Mouse (Mus musculus) neural tube, embryonic 14.5 days (tissue): ENCODE measurements around the gene Tgfa. TPM values are rescaled to one million over a fixed set of nuclear protein-coding genes. Genes with fewer than 3 reads are reported as not detected.

Experiments used
- ATAC-seq: fragments of 200-750 bp; cut with Nextera tagmentation; 2 replicates; pipeline ENCODE4 v1.8.0; 2017; ENCODE audit warnings: low read depth, mild to moderate bottlenecking, moderate TSS enrichment, moderate library complexity
- H3K27ac ChIP-seq: fragments of 300-500 bp; sonication (generic); 2 replicates; pipeline ENCODE4 v1.5.1; 2014; ENCODE audit warnings: low read depth, mild to moderate bottlenecking, control low read depth, low read length, moderate library complexity, mixed read lengths
- H3K27me3 ChIP-seq: fragments of 300-500 bp; sonication (generic); 2 replicates; pipeline ENCODE4 v1.6.1; 2014; ENCODE audit warnings: low read length; ENCODE audit not compliant: control insufficient read depth, insufficient read depth
- H3K36me3 ChIP-seq: fragments of 300-500 bp; sonication (generic); 2 replicates; pipeline ENCODE4 v1.6.1; 2014; ENCODE audit warnings: low read length, mixed read lengths; ENCODE audit not compliant: control insufficient read depth, insufficient read depth
- H3K4me1 ChIP-seq: fragments of 300-500 bp; sonication (generic); 2 replicates; pipeline ENCODE4 v1.6.1; 2014; ENCODE audit warnings: low read length; ENCODE audit not compliant: control insufficient read depth, insufficient read depth
- H3K4me2 ChIP-seq: fragments of 300-500 bp; sonication (generic); 2 replicates; pipeline ENCODE4 v1.6.1; 2014; ENCODE audit warnings: mild to moderate bottlenecking, low read depth, low read length, control low read depth
- H3K4me3 ChIP-seq: fragments of 300-500 bp; sonication (generic); 2 replicates; pipeline ENCODE4 v1.5.1; 2014; ENCODE audit warnings: low read depth, low read length, control low read depth, mixed read lengths
- H3K9ac ChIP-seq: fragments of 300-500 bp; sonication (generic); replicated peaks from 2 replicates; pipeline ENCODE4 v1.6.1; 2014; ENCODE audit warnings: low read depth, mild to moderate bottlenecking, control low read depth, low read length, mixed read lengths
- H3K9me3 ChIP-seq: fragments of 300-500 bp; sonication (generic); 2 replicates; pipeline ENCODE4 v1.6.1; 2016; ENCODE audit warnings: low read length; ENCODE audit not compliant: control insufficient read depth
- WGBS: fragments of 180-500 bp; shearing (Covaris S2); extraction: QIAGEN DNeasy Blood & Tissue Kit; methylation state at CpG from one replicate; pipeline ENCODE4 v1.1.7; 2014; 5-methylcytosine and 5-hydroxymethylcytosine counted together
- polyA plus RNA-seq: library from polyadenylated mRNA; unstranded; fragments of >200 nt; fragmentation: Nextera tagmentation; extraction: Ambion mirVana; gene quantifications from 2 replicates; pipeline ENCODE4 v1.2.1, GENCODE M21; 2014

Gene Tgfa
- polyA plus RNA-seq, 1 experiment from 2014 or later: 24.3 TPM

DNA sequence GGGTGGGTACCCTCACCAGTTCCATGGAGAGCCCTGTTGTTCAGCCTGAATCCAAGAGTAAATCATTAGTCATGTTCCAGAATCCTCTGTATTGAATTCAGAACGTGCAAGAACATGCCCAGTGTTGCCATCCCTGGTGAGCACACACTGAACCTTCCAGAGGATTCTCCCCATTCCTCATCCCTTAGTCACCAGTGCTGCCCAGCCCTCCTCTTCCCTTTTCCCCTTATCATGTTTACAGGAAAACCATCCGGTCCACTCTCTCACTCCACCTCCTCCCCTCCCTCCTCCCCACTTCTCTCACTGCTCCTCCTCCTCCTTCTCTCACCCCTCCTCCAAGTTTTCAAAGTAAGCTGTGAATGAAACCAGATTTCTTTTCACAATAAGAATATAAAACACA is 14.4 kb upstream of the Tgfa start:
- no peaks in the 10 kb centered on the region for H3K4me1 ChIP-seq

GRCm38 (mm10) chr6:86182016-86182415 is 13.0 kb upstream of the Tgfa start:
- Histone ChIP-seq H3K4me3 (no peak overlapping the region), H3K36me3 (no peaks in the 10 kb centered on the region), H3K9ac (no peak overlapping the region), H3K4me1 (no peaks in the 10 kb centered on the region), H3K9me3 (no peaks in the 10 kb centered on the region), H3K27ac (no peak overlapping the region), H3K4me2 (no peak overlapping the region), H3K27me3 (no peaks in the 10 kb centered on the region)
- ATAC-seq: no peak
- WGBS: 65% methylated on average over 9 of the region's 9 CpGs

More for the DNA sequence above, 14.4 kb upstream of the Tgfa start:
- H3K4me3 ChIP-seq: no peak overlapping the region
- H3K9me3 ChIP-seq: no peaks in the 10 kb centered on the region
- H3K4me2 ChIP-seq: no peak overlapping the region
- WGBS: 62% methylated on average over 2 of the region's 2 CpGs
- H3K9ac ChIP-seq: no peak overlapping the region
- ATAC-seq: no peak
- no peaks in the 10 kb centered on the region for H3K36me3 ChIP-seq
- H3K27ac ChIP-seq: no peak overlapping the region
- H3K27me3 ChIP-seq: no peaks in the 10 kb centered on the region

DNA sequence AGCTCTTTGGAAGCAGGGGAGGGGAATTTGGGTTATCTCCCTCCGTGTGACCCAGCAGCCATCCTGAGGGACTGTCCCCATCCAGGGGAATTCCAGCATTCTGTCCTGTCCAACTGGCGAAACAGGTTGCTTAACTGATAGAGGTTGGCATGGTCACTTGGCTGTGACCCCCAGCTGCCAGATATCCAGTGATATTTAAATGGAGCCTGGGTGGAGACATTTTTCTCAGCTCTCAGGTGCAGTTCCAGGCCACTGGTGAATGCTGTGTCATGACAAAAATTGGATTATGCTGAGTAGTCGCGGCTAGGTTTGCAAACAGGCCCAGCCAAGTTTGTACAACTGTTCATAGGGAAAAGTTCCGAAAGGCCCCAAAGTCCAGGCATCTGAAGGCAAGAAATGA is 12.4 kb upstream of the Tgfa start:
- ATAC-seq: no peak
- Histone ChIP-seq H3K27ac (no peak overlapping the region), H3K4me2 (no peak overlapping the region), H3K27me3 (no peaks in the 10 kb centered on the region), H3K36me3 (no peaks in the 10 kb centered on the region), H3K4me1 (no peaks in the 10 kb centered on the region), H3K9ac (no peak overlapping the region), H3K4me3 (no peak overlapping the region), H3K9me3 (no peaks in the 10 kb centered on the region)
- 92% methylated on average over 5 of the region's 5 CpGs for WGBS

GRCm38 (mm10) chr6:86186106-86186955 is 8.7 kb upstream of the Tgfa start:
- Histone ChIP-seq H3K4me2 (no peak overlapping the region), H3K4me1 (no peaks in the 10 kb centered on the region), H3K9me3 (no peaks in the 10 kb centered on the region), H3K27ac (no peak overlapping the region), H3K36me3 (no peaks in the 10 kb centered on the region), H3K4me3 (no peak overlapping the region), H3K9ac (no peak overlapping the region), H3K27me3 (no peaks in the 10 kb centered on the region)
- ATAC-seq: no peak
- WGBS: 55% methylated on average over 14 of the region's 14 CpGs

- Histone ChIP-seq H3K27ac (no peak overlapping the region), H3K36me3 (no peaks in the 10 kb centered on the region), H3K27me3 (0 out of 2 replicates have a peak, but pooled peaks cover 3% of the 10 kb centered on the region), H3K9ac (no peak overlapping the region), H3K4me2 (no peak overlapping the region), H3K4me1 (no peaks in the 10 kb centered on the region), H3K4me3 (no peak overlapping the region), H3K9me3 (no peaks in the 10 kb centered on the region)
- no peak for ATAC-seq
- 88% methylated on average over 11 of the region's 11 CpGs for WGBS
These were observed 6.1 kb upstream of the Tgfa start for GRCm38 (mm10) chr6:86188741-86189480.

DNA sequence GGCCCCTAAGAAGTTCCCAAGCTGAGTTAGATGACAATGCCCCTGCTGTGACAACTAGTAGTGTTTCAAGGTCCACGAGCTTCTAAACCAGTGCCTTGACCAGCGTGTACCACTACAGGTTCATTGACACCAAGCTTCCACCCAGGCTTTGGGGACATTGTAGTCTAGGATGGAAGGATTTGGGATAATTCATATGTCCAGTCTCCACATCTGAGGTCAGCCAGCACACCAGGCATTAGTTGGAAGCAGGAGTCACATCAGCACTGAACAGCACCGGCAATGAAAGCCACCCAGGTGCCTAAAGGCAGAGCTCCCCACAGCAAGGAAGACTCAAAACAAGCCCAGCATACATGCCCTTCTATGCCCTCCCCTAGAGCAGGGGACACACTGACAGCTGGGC is 4.4 kb upstream of the Tgfa start:
- Histone ChIP-seq H3K4me2 (no peak overlapping the region), H3K4me1 (peaks cover 4% of the 10 kb centered on the region; the same call in 1 of the 2 replicates), H3K36me3 (no peaks in the 10 kb centered on the region), H3K27ac (no peak overlapping the region), H3K9ac (no peak overlapping the region), H3K9me3 (no peaks in the 10 kb centered on the region), H3K4me3 (no peak overlapping the region), H3K27me3 (peaks cover 5% of the 10 kb centered on the region; the same call in 1 of the 2 replicates)
- WGBS: 91% methylated on average over 3 of the region's 3 CpGs
- ATAC-seq: no peak

- no peak overlapping the region for H3K9ac ChIP-seq
- no peak for ATAC-seq
- peaks cover 8% of the 10 kb centered on the region; the same call in 1 of the 2 replicates for H3K27me3 ChIP-seq
- H3K4me2 ChIP-seq: no peak overlapping the region
- peaks cover 4% of the 10 kb centered on the region; the same call in 1 of the 2 replicates for H3K4me1 ChIP-seq
- H3K4me3 ChIP-seq: no peak overlapping the region
- WGBS: 77% methylated on average over 3 of the region's 3 CpGs
- no peaks in the 10 kb centered on the region for H3K36me3 ChIP-seq
- H3K9me3 ChIP-seq: no peaks in the 10 kb centered on the region
- H3K27ac ChIP-seq: no peak overlapping the region
These were observed 2.0 kb upstream of the Tgfa start for GRCm38 (mm10) chr6:86192978-86193377.

DNA sequence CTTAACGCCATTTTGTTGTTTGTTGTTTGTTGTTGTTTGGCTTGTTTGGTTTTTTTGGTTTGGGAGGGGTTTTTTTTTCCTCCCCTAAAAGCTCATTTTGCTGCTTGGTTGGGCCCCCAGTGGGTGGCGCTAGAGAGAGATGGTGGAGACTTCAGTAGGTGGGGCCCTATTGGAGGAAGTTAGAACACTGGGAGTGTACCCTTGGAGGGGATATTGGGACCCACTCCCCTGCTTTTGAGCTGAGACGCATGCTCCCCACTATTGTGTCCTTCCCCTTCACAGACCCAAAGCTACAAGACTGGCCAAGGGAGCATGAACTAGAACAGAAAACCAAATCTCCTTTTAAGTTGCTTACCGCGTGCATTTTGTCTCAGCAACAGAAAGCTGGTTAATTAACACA is 1.1 kb upstream of the Tgfa start:
- H3K4me1 ChIP-seq: peaks cover 4% of the 10 kb centered on the region; the same call in 1 of the 2 replicates
- peaks cover 8% of the 10 kb centered on the region; the same call in 1 of the 2 replicates for H3K27me3 ChIP-seq
- H3K4me2 ChIP-seq: no peak overlapping the region
- H3K27ac ChIP-seq: no peak overlapping the region
- 51% methylated on average over 5 of the region's 5 CpGs for WGBS
- no peak overlapping the region for H3K9ac ChIP-seq
- H3K36me3 ChIP-seq: no peaks in the 10 kb centered on the region
- ATAC-seq: no peak
- H3K4me3 ChIP-seq: no peak overlapping the region
- no peaks in the 10 kb centered on the region for H3K9me3 ChIP-seq

DNA sequence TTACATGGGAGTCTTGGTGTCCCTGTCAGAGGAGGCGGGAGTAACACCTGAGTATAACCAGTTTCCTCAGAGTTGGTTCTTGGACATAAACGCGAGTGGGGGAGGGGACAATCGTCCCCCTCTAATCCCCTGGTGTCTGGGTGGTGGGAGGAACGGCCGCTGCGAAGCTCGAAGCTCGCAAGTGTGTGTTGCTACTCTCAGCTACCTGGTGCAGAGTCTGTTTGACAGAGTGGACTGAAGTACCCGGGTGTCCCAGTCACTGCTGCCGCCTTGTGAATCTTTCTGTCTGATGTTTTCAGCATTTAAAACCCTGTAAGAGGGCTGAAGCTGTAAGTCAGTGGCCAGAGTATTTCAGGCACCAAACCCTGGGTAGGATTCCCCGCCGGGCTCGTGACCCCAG is 1.0 kb downstream of the Tgfa start:
- WGBS: 3% methylated on average over 14 of the region's 14 CpGs
- no peak for ATAC-seq
- H3K36me3 ChIP-seq: no peaks in the 10 kb centered on the region
- peaks cover 8% of the 10 kb centered on the region; the same call in 1 of the 2 replicates for H3K27me3 ChIP-seq
- peaks cover 4% of the 10 kb centered on the region; the same call in 1 of the 2 replicates for H3K4me1 ChIP-seq
- H3K4me2 ChIP-seq: peak overlapping the region; percentile 95
- no peaks in the 10 kb centered on the region for H3K9me3 ChIP-seq
- H3K9ac ChIP-seq: peak overlapping the region; percentile 51
- H3K4me3 ChIP-seq: peak overlapping the region; percentile 72
- H3K27ac ChIP-seq: no peak overlapping the region
